Mouse (Mus musculus): ENCODE data around the gene Reps2. TPM values are rescaled to one million over a fixed set of nuclear protein-coding genes. Genes with fewer than 3 reads are reported as not detected.

Gene Reps2
- polyA plus RNA-seq, 1 experiment from 2014 or later, result 2.1 TPM

- H3K9me3 ChIP-seq, result no peaks in the 10 kb centered on the region
- no peak overlapping the region for H3K27ac ChIP-seq
- WGBS, result 46% methylated on average over 2 of the region's 2 CpGs
- no peaks in the 10 kb centered on the region for H3K4me1 ChIP-seq
- H3K4me3 ChIP-seq, result no peak overlapping the region
- H3K9ac ChIP-seq, result no peak overlapping the region
- peaks cover 20% of the 10 kb centered on the region; the same call in 1 of the 2 replicates for H3K27me3 ChIP-seq
- H3K4me2 ChIP-seq, result no peak overlapping the region
- H3K36me3 ChIP-seq, result no peaks in the 10 kb centered on the region
- ATAC-seq (ENCODE audit: insufficient number of reproducible peaks, low FRiP score, low TSS enrichment, low read depth), result no peak
These were observed 116.2 kb downstream of the Reps2 start for GRCm38 (mm10) chrX:162527240-162527639.

- H3K9me3 ChIP-seq, result no peaks in the 10 kb centered on the region
- WGBS, result 32% methylated on average over 9 of the region's 9 CpGs
- no peaks in the 10 kb centered on the region for H3K36me3 ChIP-seq
- 0 out of 2 replicates have a peak overlapping the region, but pooled peaks have one; percentile 27 for H3K27ac ChIP-seq
- no peak overlapping the region for H3K9ac ChIP-seq
- H3K27me3 ChIP-seq, result peaks cover 12% of the 10 kb centered on the region; the same call in 1 of the 2 replicates
- ATAC-seq (ENCODE audit: insufficient number of reproducible peaks, low FRiP score, low TSS enrichment, low read depth), result peak; percentile 69
- no peaks in the 10 kb centered on the region for H3K4me1 ChIP-seq
- H3K4me3 ChIP-seq, result no peak overlapping the region
- H3K4me2 ChIP-seq, result no peak overlapping the region
These were observed 121.5 kb downstream of the Reps2 start for GRCm38 (mm10) chrX:162521831-162522514.

DNA sequence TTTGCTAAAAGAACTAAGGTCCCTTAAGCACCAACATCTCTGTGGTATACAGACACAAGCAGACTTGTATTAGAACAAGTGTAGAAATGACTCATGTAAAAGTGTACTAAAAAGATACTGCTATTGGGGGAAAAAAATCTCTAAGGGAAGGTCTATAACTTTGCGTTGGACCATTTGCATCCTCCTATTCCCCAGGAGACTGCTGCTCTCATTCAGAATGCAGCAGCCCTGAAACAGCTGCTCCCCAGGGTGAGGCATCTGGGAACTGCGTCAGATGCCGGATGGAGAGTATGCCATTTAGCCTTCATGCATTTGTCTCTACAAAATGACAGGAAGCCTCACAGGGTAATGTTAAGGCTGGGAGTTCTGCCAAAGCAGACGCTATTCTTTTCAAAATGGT is 122.3 kb downstream of the Reps2 start:
- H3K36me3 ChIP-seq, result no peaks in the 10 kb centered on the region
- no peak for ATAC-seq (ENCODE audit: insufficient number of reproducible peaks, low FRiP score, low TSS enrichment, low read depth)
- H3K9ac ChIP-seq, result no peak overlapping the region
- no peaks in the 10 kb centered on the region for H3K4me1 ChIP-seq
- H3K27ac ChIP-seq, result peak overlapping the region; percentile 47; the same call in 1 of the 2 replicates
- no peaks in the 10 kb centered on the region for H3K9me3 ChIP-seq
- no peak overlapping the region for H3K4me3 ChIP-seq
- H3K4me2 ChIP-seq, result no peak overlapping the region
- 38% methylated on average over 4 of the region's 4 CpGs for WGBS
- H3K27me3 ChIP-seq, result peaks cover 7% of the 10 kb centered on the region; the same call in 1 of the 2 replicates

DNA sequence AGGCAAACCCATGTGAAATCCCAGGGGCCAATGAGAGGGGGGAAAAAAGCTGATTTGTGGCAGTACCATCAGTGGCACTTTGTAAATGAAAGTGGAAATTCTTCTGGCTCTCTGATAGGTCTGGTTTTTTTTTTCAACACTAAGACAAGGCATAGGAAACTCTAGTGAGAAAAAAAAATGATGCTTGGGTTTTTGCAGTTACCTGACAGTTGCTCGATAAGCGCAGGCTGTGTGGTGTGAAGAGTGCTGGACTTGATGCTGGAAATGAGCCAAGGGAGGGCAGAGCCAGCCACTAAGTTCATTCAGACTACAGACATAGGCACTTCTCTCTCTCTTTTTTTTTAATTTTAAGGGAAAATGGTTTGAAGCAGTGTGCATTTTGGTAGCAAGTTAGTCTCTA is 123.1 kb downstream of the Reps2 start:
- H3K4me3 ChIP-seq, result no peak overlapping the region
- H3K9ac ChIP-seq, result no peak overlapping the region
- H3K4me1 ChIP-seq, result no peaks in the 10 kb centered on the region
- H3K27me3 ChIP-seq, result peaks cover 7% of the 10 kb centered on the region; the same call in 1 of the 2 replicates
- ATAC-seq (ENCODE audit: insufficient number of reproducible peaks, low FRiP score, low TSS enrichment, low read depth), result no peak
- WGBS, result 60% methylated on average over 2 of the region's 2 CpGs
- no peaks in the 10 kb centered on the region for H3K36me3 ChIP-seq
- H3K27ac ChIP-seq, result no peak overlapping the region
- H3K4me2 ChIP-seq, result no peak overlapping the region
- no peaks in the 10 kb centered on the region for H3K9me3 ChIP-seq

GRCm38 (mm10) chrX:162510426-162510980 is 132.9 kb downstream of the Reps2 start:
- H3K27ac ChIP-seq, result no peak overlapping the region
- H3K9me3 ChIP-seq, result no peaks in the 10 kb centered on the region
- no peaks in the 10 kb centered on the region for H3K36me3 ChIP-seq
- no peak overlapping the region for H3K9ac ChIP-seq
- H3K27me3 ChIP-seq, result peaks cover 20% of the 10 kb centered on the region; the same call in 1 of the 2 replicates
- no peak for ATAC-seq (ENCODE audit: insufficient number of reproducible peaks, low FRiP score, low TSS enrichment, low read depth)
- WGBS, result 41% methylated on average over 2 of the region's 2 CpGs
- H3K4me2 ChIP-seq, result no peak overlapping the region
- no peak overlapping the region for H3K4me3 ChIP-seq
- H3K4me1 ChIP-seq, result no peaks in the 10 kb centered on the region

DNA sequence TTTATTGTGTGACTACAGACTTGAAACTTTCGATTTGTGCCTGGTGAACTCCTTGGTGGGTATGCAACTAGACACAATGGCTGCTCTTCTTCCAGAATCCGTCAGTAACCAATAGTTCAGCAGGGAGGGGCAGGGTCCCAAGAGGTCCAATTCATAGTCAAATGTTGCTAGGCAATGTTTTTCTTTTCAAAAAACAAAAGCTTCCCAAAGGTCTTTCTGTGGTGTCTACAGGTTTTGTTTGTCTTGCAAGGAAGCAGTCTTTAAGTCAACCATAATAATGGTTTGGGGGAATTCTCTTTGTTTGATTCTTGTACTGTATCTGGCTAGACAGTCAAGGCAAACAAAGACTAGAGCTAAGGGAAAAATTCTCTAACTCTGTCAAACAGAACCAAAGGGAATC is 138.3 kb downstream of the Reps2 start:
- no peak for ATAC-seq (ENCODE audit: insufficient number of reproducible peaks, low FRiP score, low TSS enrichment, low read depth)

DNA sequence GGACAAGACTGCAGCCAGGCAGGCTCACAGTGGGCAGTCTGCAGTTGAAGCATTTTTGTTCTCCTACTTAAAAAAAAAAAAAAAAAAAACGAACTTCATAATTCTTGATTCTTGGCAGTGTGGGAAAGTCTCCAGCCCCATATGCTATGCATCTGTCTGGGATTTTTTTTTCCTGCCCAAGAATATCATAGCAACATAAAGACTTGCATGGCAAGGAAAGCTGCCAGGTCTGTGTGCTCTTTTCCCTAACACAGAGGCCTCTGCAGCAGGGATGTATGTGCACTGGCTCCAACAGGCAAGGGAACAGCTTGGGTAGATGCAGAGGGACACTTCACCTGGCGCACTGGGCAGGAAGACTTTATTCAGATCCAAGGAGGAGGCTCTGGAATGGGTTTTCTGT is 140.0 kb downstream of the Reps2 start:
- no peak overlapping the region for H3K4me2 ChIP-seq
- no peaks in the 10 kb centered on the region; the same call in 1 of the 2 replicates for H3K4me1 ChIP-seq
- H3K4me3 ChIP-seq, result no peak overlapping the region
- H3K36me3 ChIP-seq, result no peaks in the 10 kb centered on the region
- H3K9me3 ChIP-seq, result no peaks in the 10 kb centered on the region
- no peak for ATAC-seq (ENCODE audit: insufficient number of reproducible peaks, low FRiP score, low TSS enrichment, low read depth)
- H3K27me3 ChIP-seq, result peaks cover 13% of the 10 kb centered on the region; the same call in 1 of the 2 replicates
- H3K9ac ChIP-seq, result no peak overlapping the region
- WGBS, result 36% methylated on average over 2 of the region's 2 CpGs
- H3K27ac ChIP-seq, result no peak overlapping the region

More for the DNA sequence above, 138.3 kb downstream of the Reps2 start:
- Histone ChIP-seq H3K9me3 (no peaks in the 10 kb centered on the region), H3K9ac (no peak overlapping the region), H3K4me3 (no peak overlapping the region), H3K4me2 (no peak overlapping the region), H3K27me3 (peaks cover 24% of the 10 kb centered on the region; the same call in 1 of the 2 replicates), H3K36me3 (no peaks in the 10 kb centered on the region), H3K27ac (no peak overlapping the region), H3K4me1 (no peaks in the 10 kb centered on the region; the same call in 1 of the 2 replicates)
- 57% methylated on average over 2 of the region's 2 CpGs for WGBS

GRCm38 (mm10) chrX:162500962-162501361 is 142.5 kb downstream of the Reps2 start:
- H3K36me3 ChIP-seq, result no peaks in the 10 kb centered on the region
- 0 out of 2 replicates have a peak, but pooled peaks cover 4% of the 10 kb centered on the region for H3K27me3 ChIP-seq
- no peak overlapping the region for H3K27ac ChIP-seq
- no peak overlapping the region for H3K9ac ChIP-seq
- ATAC-seq (ENCODE audit: insufficient number of reproducible peaks, low FRiP score, low TSS enrichment, low read depth), result no peak
- no peak overlapping the region for H3K4me3 ChIP-seq
- no peaks in the 10 kb centered on the region for H3K9me3 ChIP-seq
- no peak overlapping the region for H3K4me2 ChIP-seq
- WGBS, result 73% methylated on average over 3 of the region's 3 CpGs
- H3K4me1 ChIP-seq, result no peaks in the 10 kb centered on the region; the same call in 1 of the 2 replicates

DNA sequence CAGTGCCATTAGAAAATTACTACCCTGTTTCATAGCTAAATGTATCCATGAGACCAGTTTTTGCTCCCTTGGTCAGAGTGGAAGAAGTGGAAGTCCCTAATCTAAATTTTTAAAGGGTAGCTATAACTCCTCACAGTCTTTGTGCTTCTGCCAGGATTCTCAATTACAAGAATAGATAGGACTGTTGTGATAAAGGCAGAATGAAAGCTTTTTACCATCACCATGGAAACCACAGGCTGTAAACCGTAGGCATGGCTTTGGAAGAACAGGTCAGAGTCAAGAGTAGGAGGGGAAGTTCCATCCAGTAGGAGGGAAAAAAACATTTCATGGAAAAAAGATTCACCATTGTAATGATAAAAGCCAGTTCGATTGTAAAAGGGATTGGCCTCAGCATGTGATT is 147.0 kb downstream of the Reps2 start:
- H3K9ac ChIP-seq, result no peak overlapping the region
- no peaks in the 10 kb centered on the region for H3K4me1 ChIP-seq
- no peak overlapping the region for H3K27ac ChIP-seq
- H3K9me3 ChIP-seq, result no peaks in the 10 kb centered on the region
- H3K4me2 ChIP-seq, result no peak overlapping the region
- H3K36me3 ChIP-seq, result no peaks in the 10 kb centered on the region
- peaks cover 8% of the 10 kb centered on the region; the same call in 1 of the 2 replicates for H3K27me3 ChIP-seq
- H3K4me3 ChIP-seq, result no peak overlapping the region
- WGBS, result 45% methylated on average over 2 of the region's 2 CpGs
- no peak for ATAC-seq (ENCODE audit: insufficient number of reproducible peaks, low FRiP score, low TSS enrichment, low read depth)

DNA sequence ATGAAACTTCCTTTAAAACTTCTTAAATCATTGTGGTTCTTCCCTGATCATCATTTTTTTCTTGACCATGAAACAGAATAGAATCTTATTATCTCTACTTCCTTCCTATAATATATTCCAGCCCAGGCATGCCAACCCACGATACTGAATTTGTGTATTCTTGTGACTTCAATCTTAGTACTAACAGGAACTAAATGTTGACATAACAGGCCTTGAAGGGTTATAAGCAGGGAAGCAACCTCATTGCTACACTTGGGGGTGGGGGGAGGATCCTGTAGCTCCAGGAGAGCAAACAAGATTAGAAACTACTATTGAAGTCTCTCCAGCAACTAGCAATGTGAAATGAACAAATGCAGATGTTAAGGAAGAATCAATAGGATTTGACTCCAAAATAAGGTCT is 154.8 kb downstream of the Reps2 start:
- Histone ChIP-seq H3K27me3 (peaks cover 8% of the 10 kb centered on the region), H3K4me1 (no peaks in the 10 kb centered on the region), H3K36me3 (no peaks in the 10 kb centered on the region), H3K9ac (no peak overlapping the region), H3K9me3 (no peaks in the 10 kb centered on the region), H3K4me2 (no peak overlapping the region), H3K4me3 (no peak overlapping the region), H3K27ac (no peak overlapping the region)
- 76% methylated on average over 1 of the region's 1 CpGs for WGBS
- ATAC-seq (ENCODE audit: insufficient number of reproducible peaks, low FRiP score, low TSS enrichment, low read depth), result no peak

DNA sequence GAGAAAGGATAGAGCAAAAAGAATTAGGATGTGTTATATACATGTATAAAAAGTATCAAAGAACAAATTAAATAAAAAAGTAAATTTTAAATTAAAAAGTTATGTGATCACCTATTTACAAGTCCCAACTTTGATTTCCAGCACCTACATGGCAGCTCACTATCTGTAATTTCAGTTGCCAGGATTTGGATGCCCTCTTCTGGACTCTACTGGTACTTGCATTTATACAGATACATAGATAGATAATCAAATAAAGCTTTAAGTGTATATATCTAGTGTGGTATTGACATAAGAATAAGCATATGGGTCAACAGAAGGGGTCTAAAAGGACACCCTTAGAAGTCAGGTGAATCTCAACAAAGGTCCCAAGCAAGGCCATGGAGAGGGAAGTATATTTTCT is 155.7 kb downstream of the Reps2 start:
- peaks cover 8% of the 10 kb centered on the region for H3K27me3 ChIP-seq

DNA sequence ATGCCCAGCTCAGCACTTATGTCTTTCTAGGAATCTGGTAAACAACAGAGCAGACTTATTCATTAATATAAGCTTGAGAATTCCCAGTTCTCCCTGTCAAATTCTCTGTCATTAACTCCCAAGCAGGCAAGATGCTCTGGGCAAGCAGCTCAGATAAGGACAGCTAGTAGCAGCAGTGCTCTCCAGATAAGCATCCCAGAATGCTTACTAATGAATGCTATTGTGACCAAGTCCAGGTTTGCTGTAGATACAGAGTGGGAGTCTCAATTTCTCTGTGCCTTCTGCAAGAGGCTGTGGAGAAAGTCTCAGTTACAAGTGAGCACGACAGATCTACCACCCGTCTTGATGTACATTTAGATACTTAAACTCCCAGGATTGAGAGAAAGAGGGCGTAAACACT is 173.2 kb downstream of the Reps2 start:
- Histone ChIP-seq H3K4me2 (no peak overlapping the region), H3K9ac (no peak overlapping the region), H3K4me1 (no peaks in the 10 kb centered on the region), H3K9me3 (no peaks in the 10 kb centered on the region), H3K27me3 (peaks cover 2% of the 10 kb centered on the region; the same call in 1 of the 2 replicates), H3K27ac (no peak overlapping the region), H3K36me3 (no peaks in the 10 kb centered on the region), H3K4me3 (no peak overlapping the region)
- 63% methylated on average over 3 of the region's 3 CpGs for WGBS
- no peak for ATAC-seq (ENCODE audit: insufficient number of reproducible peaks, low FRiP score, low TSS enrichment, low read depth)

More for the DNA sequence above, 155.7 kb downstream of the Reps2 start:
- H3K4me2 ChIP-seq, result no peak overlapping the region
- H3K9ac ChIP-seq, result no peak overlapping the region
- ATAC-seq (ENCODE audit: insufficient number of reproducible peaks, low FRiP score, low TSS enrichment, low read depth), result no peak
- H3K36me3 ChIP-seq, result no peaks in the 10 kb centered on the region
- H3K4me1 ChIP-seq, result no peaks in the 10 kb centered on the region
- H3K9me3 ChIP-seq, result no peaks in the 10 kb centered on the region
- no peak overlapping the region for H3K4me3 ChIP-seq
- H3K27ac ChIP-seq, result no peak overlapping the region
